Mouse (Mus musculus): ENCODE data around the gene Ubac2.
"Not testable (repeated sequence)": the region's sequence is repeated elsewhere in the genome, so short reads cannot be mapped to it uniquely, and the experiment has no call there.

The Ubac2 gene

GRCm38 (mm10) chr14:121878176-121878858 is at the start of gene Ubac2:
Gene Ubac2, plus strand, starts transcription at chr14:121878620.
- peak; percentile 98 for DNase-seq (ENCODE audit: low read depth, low spot score)

GRCm38 (mm10) chr14:121829816-121830442 is 48.5 kb upstream of the Ubac2 start:
- DNase-seq (ENCODE audit: low read depth, low spot score), result no peak

GRCm38 (mm10) chr14:121833001-121833520 is 45.4 kb upstream of the Ubac2 start:
- DNase-seq (ENCODE audit: low read depth, low spot score), result no peak

GRCm38 (mm10) chr14:121838161-121838560 is 40.3 kb upstream of the Ubac2 start:
- DNase-seq (ENCODE audit: low read depth, low spot score), result no peak

GRCm38 (mm10) chr14:121840217-121840616 is 38.2 kb upstream of the Ubac2 start:
- no peak for DNase-seq (ENCODE audit: low read depth, low spot score)

GRCm38 (mm10) chr14:121844486-121844885 is 33.9 kb upstream of the Ubac2 start:
- no peak for DNase-seq (ENCODE audit: low read depth, low spot score)

- no peak for DNase-seq (ENCODE audit: low read depth, low spot score)
Measured at GRCm38 (mm10) chr14:121851231-121851630, 27.2 kb upstream of the Ubac2 start.

GRCm38 (mm10) chr14:121852531-121852930 is 25.9 kb upstream of the Ubac2 start:
- no peak for DNase-seq (ENCODE audit: low read depth, low spot score)

- DNase-seq (ENCODE audit: low read depth, low spot score), result peak; percentile 76
Measured at GRCm38 (mm10) chr14:121865162-121865561, 13.3 kb upstream of the Ubac2 start.

- no peak for DNase-seq (ENCODE audit: low read depth, low spot score)
Measured at GRCm38 (mm10) chr14:121866574-121866973, 11.8 kb upstream of the Ubac2 start.

GRCm38 (mm10) chr14:121869111-121869510 is 9.3 kb upstream of the Ubac2 start:
- DNase-seq (ENCODE audit: low read depth, low spot score), result no peak

- DNase-seq (ENCODE audit: low read depth, low spot score), result no peak
Measured at GRCm38 (mm10) chr14:121872760-121873159, 5.7 kb upstream of the Ubac2 start.

- no peak for DNase-seq (ENCODE audit: low read depth, low spot score)
Measured at GRCm38 (mm10) chr14:121873172-121873571, 5.2 kb upstream of the Ubac2 start.

- no peak for DNase-seq (ENCODE audit: low read depth, low spot score)
Measured at GRCm38 (mm10) chr14:121873646-121874045, 4.8 kb upstream of the Ubac2 start.

GRCm38 (mm10) chr14:121876190-121876589 is 2.2 kb upstream of the Ubac2 start:
- DNase-seq (ENCODE audit: low read depth, low spot score), result not testable (repeated sequence)

GRCm38 (mm10) chr14:121876860-121877259 is 1.6 kb upstream of the Ubac2 start:
- no peak for DNase-seq (ENCODE audit: low read depth, low spot score)

- DNase-seq (ENCODE audit: low read depth, low spot score), result no peak
Measured at GRCm38 (mm10) chr14:121877640-121878039, 780 bp upstream of the Ubac2 start.

- DNase-seq (ENCODE audit: low read depth, low spot score), result no peak
Measured at GRCm38 (mm10) chr14:121878859-121879206, 413 bp downstream of the Ubac2 start.

- DNase-seq (ENCODE audit: low read depth, low spot score), result no peak
Measured at GRCm38 (mm10) chr14:121879266-121879840, 933 bp downstream of the Ubac2 start.

- DNase-seq (ENCODE audit: low read depth, low spot score), result no peak
Measured at GRCm38 (mm10) chr14:121881211-121881610, 2.8 kb downstream of the Ubac2 start.

GRCm38 (mm10) chr14:121884150-121884797 is 5.9 kb downstream of the Ubac2 start:
- no peak for DNase-seq (ENCODE audit: low read depth, low spot score)

- DNase-seq (ENCODE audit: low read depth, low spot score), result no peak
Measured at GRCm38 (mm10) chr14:121893747-121894146, 15.3 kb downstream of the Ubac2 start.
